Mouse (Mus musculus): ENCODE measurements around the gene Gm10053. TPM values are rescaled to one million over a fixed set of nuclear protein-coding genes. Genes with fewer than 3 reads are reported as not detected.

The Gm10053 gene
- polyA plus RNA-seq, 1 experiment from 2014 or later: 220 TPM

DNA sequence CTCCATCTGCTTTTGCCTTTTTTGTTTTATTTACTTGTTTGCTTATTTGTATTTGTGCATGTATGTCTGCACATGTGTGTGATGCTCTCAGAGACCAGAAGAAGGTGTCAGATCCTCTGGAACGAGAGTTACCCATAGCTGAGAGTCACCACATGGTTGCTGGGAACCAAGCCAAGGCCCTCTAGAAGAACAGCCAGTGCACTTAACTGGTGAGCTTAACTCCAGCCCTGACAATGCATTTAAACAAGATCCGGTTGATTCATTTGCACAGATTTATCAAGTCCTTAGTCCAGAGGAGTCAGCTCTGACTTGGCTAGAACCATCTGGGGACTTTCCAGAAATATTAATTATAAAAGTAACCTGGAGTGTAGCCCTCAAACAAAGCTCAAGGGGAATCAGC is 1.6 kb upstream of the Gm10053 start:
- no peak overlapping the region for H3K27ac ChIP-seq
- no peak for ATAC-seq (ENCODE audit: insufficient number of reproducible peaks, insufficient read depth, low FRiP score, low TSS enrichment, low read depth)
- H3K36me3 ChIP-seq: no peaks in the 10 kb centered on the region
- no peak overlapping the region for H3K9ac ChIP-seq (replicated peaks)
- peaks cover 5% of the 10 kb centered on the region; the same call in 1 of the 2 replicates for H3K4me1 ChIP-seq (replicated peaks)
- 0 out of 2 replicates have a peak, but pooled peaks cover 3% of the 10 kb centered on the region for H3K9me3 ChIP-seq
- H3K4me3 ChIP-seq (replicated peaks): no peak overlapping the region
- H3K27me3 ChIP-seq: 0 out of 2 replicates have a peak, but pooled peaks cover 13% of the 10 kb centered on the region
- H3K4me2 ChIP-seq: no peak overlapping the region
- WGBS: 67% methylated on average over 2 of the region's 2 CpGs

DNA sequence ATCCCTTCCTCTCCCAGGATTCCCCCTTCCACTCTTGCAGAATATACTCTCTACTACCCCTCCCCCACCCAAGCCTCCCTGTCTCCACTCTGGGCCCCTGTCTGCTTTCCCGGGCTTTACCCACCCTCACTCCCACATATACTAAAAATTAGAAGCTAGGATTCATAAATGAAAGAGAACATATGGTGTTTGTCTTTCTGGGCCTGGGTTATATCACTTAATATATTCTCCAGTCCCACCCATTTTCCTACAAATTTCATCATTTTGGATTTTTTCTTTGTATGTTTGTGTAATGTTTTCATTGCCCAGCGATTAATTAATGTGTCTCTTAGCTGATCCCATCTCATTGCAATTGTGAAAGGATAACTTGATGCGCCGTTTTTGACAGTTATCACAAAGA is 5.8 kb downstream of the Gm10053 start:
- Histone ChIP-seq H3K4me3 (replicated peaks) (no peak overlapping the region), H3K4me2 (no peak overlapping the region), H3K4me1 (replicated peaks) (no peaks in the 10 kb centered on the region), H3K27me3 (peaks cover 4% of the 10 kb centered on the region; the same call in 1 of the 2 replicates), H3K27ac (no peak overlapping the region), H3K36me3 (no peaks in the 10 kb centered on the region), H3K9ac (replicated peaks) (no peak overlapping the region), H3K9me3 (0 out of 2 replicates have a peak, but pooled peaks cover 3% of the 10 kb centered on the region)
- no peak for ATAC-seq (ENCODE audit: insufficient number of reproducible peaks, insufficient read depth, low FRiP score, low TSS enrichment, low read depth)
- 68% methylated on average over 4 of the region's 4 CpGs for WGBS

GRCm38 (mm10) chr19:24885504-24885903 is 10.0 kb downstream of the Gm10053 start:
- Histone ChIP-seq H3K4me1 (replicated peaks) (no peaks in the 10 kb centered on the region), H3K9me3 (no peaks in the 10 kb centered on the region), H3K27me3 (peaks cover 20% of the 10 kb centered on the region), H3K4me3 (replicated peaks) (no peak overlapping the region), H3K9ac (replicated peaks) (no peak overlapping the region), H3K36me3 (no peaks in the 10 kb centered on the region), H3K27ac (no peak overlapping the region), H3K4me2 (no peak overlapping the region)
- ATAC-seq (ENCODE audit: insufficient number of reproducible peaks, insufficient read depth, low FRiP score, low TSS enrichment, low read depth): no peak; the same call in 1 of the 2 replicates
- 14% methylated on average over 5 of the region's 5 CpGs for WGBS

DNA sequence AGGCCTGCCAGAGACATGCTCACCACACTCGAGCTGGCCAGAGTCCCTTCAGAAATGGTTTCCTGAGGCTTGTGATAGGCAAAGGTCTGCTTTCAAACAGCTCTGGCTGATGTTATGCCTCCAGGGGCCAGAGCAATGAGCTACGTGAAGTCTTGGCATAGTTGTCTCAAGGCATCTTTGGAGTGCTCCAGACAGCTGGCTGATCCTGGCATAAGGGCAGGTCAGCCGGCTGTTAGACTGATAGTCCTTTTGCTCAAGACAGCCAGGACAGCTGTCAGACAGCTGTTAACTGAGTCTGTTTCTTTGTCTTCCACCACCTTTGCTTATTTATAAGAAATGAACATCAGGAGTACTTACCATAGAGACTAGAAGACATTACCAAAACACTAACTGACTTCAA is 11.4 kb downstream of the Gm10053 start:
- ATAC-seq (ENCODE audit: insufficient number of reproducible peaks, insufficient read depth, low FRiP score, low TSS enrichment, low read depth): no peak
- Histone ChIP-seq H3K9me3 (no peaks in the 10 kb centered on the region), H3K36me3 (no peaks in the 10 kb centered on the region), H3K4me1 (replicated peaks) (no peaks in the 10 kb centered on the region), H3K27ac (no peak overlapping the region), H3K27me3 (peaks cover 23% of the 10 kb centered on the region), H3K4me2 (no peak overlapping the region), H3K4me3 (replicated peaks) (no peak overlapping the region), H3K9ac (replicated peaks) (no peak overlapping the region)
- 77% methylated on average over 3 of the region's 3 CpGs for WGBS

GRCm38 (mm10) chr19:24896536-24896935 is 21.1 kb downstream of the Gm10053 start:
- H3K4me1 ChIP-seq (replicated peaks): peaks cover 23% of the 10 kb centered on the region
- no peak overlapping the region for H3K27ac ChIP-seq
- no peaks in the 10 kb centered on the region for H3K36me3 ChIP-seq
- no peak overlapping the region for H3K4me3 ChIP-seq (replicated peaks)
- H3K9ac ChIP-seq (replicated peaks): no peak overlapping the region
- no peak for ATAC-seq (ENCODE audit: insufficient number of reproducible peaks, insufficient read depth, low FRiP score, low TSS enrichment, low read depth)
- no peak overlapping the region for H3K4me2 ChIP-seq
- no peaks in the 10 kb centered on the region for H3K9me3 ChIP-seq
- 15% methylated on average over 4 of the region's 4 CpGs for WGBS
- peaks cover 70% of the 10 kb centered on the region for H3K27me3 ChIP-seq

- H3K9me3 ChIP-seq: no peaks in the 10 kb centered on the region
- H3K36me3 ChIP-seq: no peaks in the 10 kb centered on the region
- 0 out of 2 replicates have a peak, but pooled peaks have one; percentile 45 for ATAC-seq (ENCODE audit: insufficient number of reproducible peaks, insufficient read depth, low FRiP score, low TSS enrichment, low read depth)
- no peak overlapping the region for H3K9ac ChIP-seq (replicated peaks)
- under 1% methylated on average over 57 of the region's 57 CpGs for WGBS
- no peak overlapping the region for H3K27ac ChIP-seq
- peaks cover 23% of the 10 kb centered on the region for H3K4me1 ChIP-seq (replicated peaks)
- peak overlapping the region; percentile 29 for H3K4me3 ChIP-seq (replicated peaks)
- peak overlapping the region; percentile 48 for H3K4me2 ChIP-seq
- peaks cover 78% of the 10 kb centered on the region for H3K27me3 ChIP-seq
Observed at GRCm38 (mm10) chr19:24897006-24897895, 21.8 kb downstream of the Gm10053 start.

DNA sequence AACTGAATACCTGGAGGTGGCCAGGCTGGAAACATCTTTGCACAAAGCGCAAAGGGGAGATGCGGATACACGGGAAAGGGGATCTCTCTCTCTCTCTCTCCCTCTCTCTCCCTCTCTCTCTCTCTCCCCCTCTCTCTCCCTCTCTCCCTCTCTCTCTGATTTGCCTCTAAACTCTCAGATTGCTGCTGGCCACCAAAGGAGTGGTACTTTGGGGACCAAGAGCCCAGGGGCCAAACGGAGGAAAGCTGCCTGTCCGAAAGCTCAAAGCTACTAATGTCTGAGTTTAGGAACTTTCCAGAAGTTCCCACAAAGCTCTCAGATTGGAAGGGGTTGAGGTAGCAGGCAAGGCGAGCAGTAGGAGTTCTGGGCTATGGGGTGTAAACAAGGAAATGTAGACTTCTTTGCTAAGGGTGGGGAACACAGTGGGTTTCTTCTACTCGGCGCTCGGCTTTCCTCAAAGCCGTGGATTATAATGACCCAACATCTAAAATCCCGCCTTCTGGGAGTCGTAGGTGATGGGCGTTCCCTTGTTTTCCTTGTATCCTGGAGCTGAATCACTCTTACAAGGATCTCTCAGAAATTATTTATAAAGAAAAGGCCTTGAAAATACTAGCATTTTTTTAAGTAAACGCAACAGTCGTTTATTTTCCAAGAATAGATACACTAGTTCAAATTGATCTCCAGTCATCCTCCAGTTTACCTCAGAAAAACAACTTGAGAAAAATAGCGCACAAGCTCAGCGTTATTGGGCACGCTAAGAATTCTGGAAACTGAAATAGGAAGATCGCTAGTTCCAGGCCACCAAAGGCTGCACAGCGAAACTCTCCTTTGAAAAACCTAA is 22.6 kb downstream of the Gm10053 start:
- ATAC-seq (ENCODE audit: insufficient number of reproducible peaks, insufficient read depth, low FRiP score, low TSS enrichment, low read depth): no peak
- Histone ChIP-seq H3K27ac (no peak overlapping the region), H3K36me3 (no peaks in the 10 kb centered on the region), H3K9me3 (no peaks in the 10 kb centered on the region), H3K4me2 (peak overlapping the region; percentile 48), H3K27me3 (peaks cover 84% of the 10 kb centered on the region), H3K4me1 (replicated peaks) (peaks cover 23% of the 10 kb centered on the region), H3K9ac (replicated peaks) (no peak overlapping the region), H3K4me3 (replicated peaks) (peak overlapping the region; percentile 29)
- 2% methylated on average over 20 of the region's 20 CpGs for WGBS

DNA sequence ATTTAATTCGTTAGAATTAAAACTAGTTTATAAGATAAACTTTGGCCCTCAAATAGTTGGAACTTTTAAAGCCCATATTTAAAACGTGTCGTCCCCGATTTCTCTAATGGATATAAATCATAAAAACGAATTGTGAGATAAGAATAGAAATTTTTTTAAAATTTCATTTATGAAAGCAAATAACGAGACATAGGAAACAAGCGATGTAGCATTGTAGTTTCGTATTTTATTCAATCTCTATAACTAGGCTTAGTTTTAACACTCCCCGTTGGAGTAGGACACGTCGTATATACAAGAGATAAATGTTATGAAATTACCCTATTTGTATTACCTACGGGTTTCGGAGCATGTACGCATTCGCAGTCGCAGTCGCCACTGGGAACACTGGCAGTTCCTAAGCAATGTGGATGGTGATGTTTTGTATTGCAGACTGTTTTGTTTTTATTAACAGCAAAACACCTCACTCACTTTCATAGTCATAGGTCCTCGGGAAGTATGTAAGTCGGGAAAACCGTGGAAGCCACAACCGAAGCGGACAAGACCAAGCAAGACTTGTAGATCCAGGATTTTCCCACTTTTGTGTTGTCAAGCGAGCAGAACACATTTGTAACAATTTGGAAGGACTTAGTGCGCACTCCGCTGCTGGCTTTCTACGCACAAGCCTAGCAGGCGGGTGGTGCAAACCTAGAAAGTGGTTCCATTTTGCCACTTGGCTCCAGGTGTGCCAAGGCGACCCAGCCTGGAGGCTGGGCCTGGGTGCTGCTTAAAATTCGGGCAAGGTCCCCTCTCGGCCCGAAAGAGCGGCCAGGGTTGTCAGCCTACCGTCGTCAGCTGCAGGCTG is 23.5 kb downstream of the Gm10053 start:
- WGBS: 3% methylated on average over 34 of the region's 34 CpGs
- Histone ChIP-seq H3K9me3 (no peaks in the 10 kb centered on the region), H3K4me3 (replicated peaks) (peak overlapping the region; percentile 41), H3K36me3 (no peaks in the 10 kb centered on the region), H3K27ac (no peak overlapping the region), H3K4me1 (replicated peaks) (peaks cover 23% of the 10 kb centered on the region), H3K27me3 (peaks cover 84% of the 10 kb centered on the region), H3K4me2 (peak overlapping the region; percentile 66), H3K9ac (replicated peaks) (no peak overlapping the region)
- ATAC-seq (ENCODE audit: insufficient number of reproducible peaks, insufficient read depth, low FRiP score, low TSS enrichment, low read depth): no peak

GRCm38 (mm10) chr19:24899578-24900544 is 24.4 kb downstream of the Gm10053 start:
- no peak; the same call in 1 of the 2 replicates for ATAC-seq (ENCODE audit: insufficient number of reproducible peaks, insufficient read depth, low FRiP score, low TSS enrichment, low read depth)
- peak overlapping the region; percentile 66 for H3K4me2 ChIP-seq
- no peaks in the 10 kb centered on the region for H3K36me3 ChIP-seq
- peaks cover 23% of the 10 kb centered on the region for H3K4me1 ChIP-seq (replicated peaks)
- under 1% methylated on average over 84 of the region's 84 CpGs for WGBS
- H3K9ac ChIP-seq (replicated peaks): no peak overlapping the region; the same call in 1 of the 2 replicates
- no peaks in the 10 kb centered on the region for H3K9me3 ChIP-seq
- peaks cover 90% of the 10 kb centered on the region for H3K27me3 ChIP-seq
- H3K27ac ChIP-seq: no peak overlapping the region
- H3K4me3 ChIP-seq (replicated peaks): peak overlapping the region; percentile 41
